Mouse (Mus musculus) ES-Bruce4 (cell line): ENCODE measurements around the gene 1700025G04Rik. TPM values are rescaled to one million over a fixed set of nuclear protein-coding genes. Genes with fewer than 3 reads are reported as not detected.

ENCODE experiments used
- H3K27ac ChIP-seq: 2 replicates; pipeline ENCODE4 v1.5.1; 2012; ENCODE audit warnings: low read length, inconsistent platforms; ENCODE audit not compliant: insufficient read depth
- H3K27me3 ChIP-seq: 2 replicates; pipeline ENCODE4 v1.6.1; 2012; ENCODE audit warnings: mild to moderate bottlenecking, low read length, inconsistent platforms; ENCODE audit not compliant: control insufficient read depth, poor library complexity, insufficient read depth, severe bottlenecking
- H3K36me3 ChIP-seq: 2 replicates; pipeline ENCODE4 v1.6.1; 2012; ENCODE audit warnings: inconsistent platforms, mild to moderate bottlenecking, low read length, moderate library complexity; ENCODE audit not compliant: control insufficient read depth, poor library complexity, insufficient read depth, severe bottlenecking
- H3K4me1 ChIP-seq: one replicate; pipeline ENCODE4 v1.8.1; 2011; ENCODE audit warnings: low read length; ENCODE audit not compliant: control insufficient read depth, insufficient read depth
- H3K4me3 ChIP-seq: 2 replicates; pipeline ENCODE4 v1.5.1; 2011; ENCODE audit warnings: low read depth, mild to moderate bottlenecking, low read length
- H3K9ac ChIP-seq: 2 replicates; pipeline ENCODE4 v1.6.1; 2012; ENCODE audit warnings: low read depth, mild to moderate bottlenecking, inconsistent platforms; ENCODE audit not compliant: poor library complexity, severe bottlenecking
- H3K9me3 ChIP-seq: replicated peaks from 2 replicates; pipeline ENCODE4 v1.6.1; 2012; ENCODE audit warnings: mild to moderate bottlenecking, low read length, inconsistent platforms; ENCODE audit not compliant: control insufficient read depth, poor library complexity, insufficient read depth, severe bottlenecking
- CTCF ChIP-seq: IDR thresholded peaks from one replicate; pipeline ENCODE4 v1.8.1; 2011; ENCODE audit warnings: low read depth, low read length
- EP300 ChIP-seq: IDR thresholded peaks from 2 replicates; pipeline ENCODE4 v1.6.1; 2011; ENCODE audit warnings: low read depth, low read length; ENCODE audit not compliant: insufficient read depth
- POLR2A ChIP-seq: IDR thresholded peaks from one replicate; pipeline ENCODE4 v1.8.1; 2011; ENCODE audit warnings: low read length; ENCODE audit not compliant: insufficient read depth
- polyA plus RNA-seq: library from polyadenylated mRNA; stranded (reverse); fragments of >200 nt; gene quantifications from 2 replicates; pipeline ENCODE4 v1.2.4, GENCODE M21; 2011; ENCODE audit warnings: low read depth; ENCODE audit not compliant: missing spikeins, insufficient read depth, insufficient read length

The 1700025G04Rik gene
- polyA plus RNA-seq, 1 experiment: 14.3 TPM

GRCm38 (mm10) chr1:152004509-152004908 lies 85.4 kb downstream of the 1700025G04Rik start:
- Histone ChIP-seq H3K9ac (no peak overlapping the region), H3K4me3 (no peak overlapping the region), H3K4me1 (no peaks in the 10 kb centered on the region), H3K27ac (no peak overlapping the region), H3K27me3 (no peaks in the 10 kb centered on the region), H3K9me3 (peaks cover 4% of the 10 kb centered on the region; the same call in 1 of the 2 replicates), H3K36me3 (no peaks in the 10 kb centered on the region)
- TF ChIP-seq CTCF (no peak), POLR2A (no peak), EP300 (no peak)

GRCm38 (mm10) chr1:152000461-152000860 lies 89.5 kb downstream of the 1700025G04Rik start:
- H3K9me3 ChIP-seq: peaks cover 4% of the 10 kb centered on the region; the same call in 1 of the 2 replicates
- no peak overlapping the region for H3K27ac ChIP-seq
- TF ChIP-seq CTCF (no peak), POLR2A (no peak), EP300 (no peak)
- H3K4me3 ChIP-seq: no peak overlapping the region
- no peak overlapping the region for H3K9ac ChIP-seq
- no peaks in the 10 kb centered on the region for H3K4me1 ChIP-seq
- H3K36me3 ChIP-seq: no peaks in the 10 kb centered on the region
- H3K27me3 ChIP-seq: no peaks in the 10 kb centered on the region

DNA sequence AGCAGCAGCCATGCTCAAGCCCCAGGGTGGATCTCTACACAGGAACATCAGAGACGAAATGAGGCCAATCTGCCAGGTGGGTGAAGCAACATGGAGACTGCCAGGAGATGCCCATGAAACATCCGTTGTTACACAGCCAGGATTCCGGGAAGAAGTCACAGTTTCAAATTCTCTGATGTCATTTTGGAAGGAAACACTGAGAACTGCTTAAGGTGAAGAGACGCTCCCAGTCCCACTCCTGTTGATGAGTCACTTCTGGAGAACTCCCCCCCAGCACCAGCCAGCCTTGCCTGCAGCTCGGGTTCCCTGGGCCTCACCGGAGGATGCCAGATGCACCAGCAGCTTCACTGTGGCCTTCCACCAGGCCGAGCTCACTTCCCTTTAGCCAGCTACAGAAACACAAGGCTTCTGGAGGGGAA lies 90.5 kb downstream of the 1700025G04Rik start:
- TF ChIP-seq POLR2A (no peak), CTCF (no peak), EP300 (no peak)
- Histone ChIP-seq H3K27me3 (no peaks in the 10 kb centered on the region), H3K36me3 (no peaks in the 10 kb centered on the region), H3K4me1 (no peaks in the 10 kb centered on the region), H3K4me3 (no peak overlapping the region), H3K27ac (no peak overlapping the region), H3K9me3 (peaks cover 4% of the 10 kb centered on the region; the same call in 1 of the 2 replicates), H3K9ac (no peak overlapping the region)

GRCm38 (mm10) chr1:151998721-151999206 lies 91.2 kb downstream of the 1700025G04Rik start:
- Histone ChIP-seq H3K4me1 (no peaks in the 10 kb centered on the region), H3K4me3 (no peak overlapping the region), H3K27me3 (no peaks in the 10 kb centered on the region), H3K9ac (no peak overlapping the region), H3K27ac (no peak overlapping the region), H3K36me3 (no peaks in the 10 kb centered on the region), H3K9me3 (peaks cover 4% of the 10 kb centered on the region; the same call in 1 of the 2 replicates)
- TF ChIP-seq CTCF: no peak
- no peak for TF ChIP-seq EP300
- TF ChIP-seq POLR2A: no peak

DNA sequence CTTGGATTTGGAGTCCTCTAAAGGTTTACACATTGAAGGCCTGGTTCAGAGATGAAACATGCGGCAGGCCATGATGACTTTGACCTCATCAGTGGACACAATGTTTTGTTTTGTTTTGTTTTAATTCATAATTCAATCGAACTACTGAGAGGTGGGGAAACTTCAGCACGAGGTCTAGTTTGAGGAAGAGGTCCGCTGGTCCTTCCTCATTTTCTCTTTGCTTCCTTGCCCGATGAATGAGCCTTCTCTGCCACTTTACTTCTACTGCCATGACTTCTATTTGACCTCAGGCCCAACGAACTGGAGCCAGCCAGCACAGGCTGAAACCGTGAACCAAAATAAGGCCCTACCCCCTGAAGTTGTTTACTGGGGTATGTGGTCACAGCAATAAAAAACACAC lies 92.3 kb downstream of the 1700025G04Rik start:
- H3K4me3 ChIP-seq: no peak overlapping the region
- H3K27me3 ChIP-seq: no peaks in the 10 kb centered on the region
- no peak overlapping the region for H3K27ac ChIP-seq
- no peaks in the 10 kb centered on the region for H3K4me1 ChIP-seq
- H3K36me3 ChIP-seq: no peaks in the 10 kb centered on the region
- no peaks in the 10 kb centered on the region for H3K9me3 ChIP-seq
- H3K9ac ChIP-seq: no peak overlapping the region
- TF ChIP-seq CTCF: no peak
- TF ChIP-seq POLR2A: no peak
- TF ChIP-seq EP300: no peak

DNA sequence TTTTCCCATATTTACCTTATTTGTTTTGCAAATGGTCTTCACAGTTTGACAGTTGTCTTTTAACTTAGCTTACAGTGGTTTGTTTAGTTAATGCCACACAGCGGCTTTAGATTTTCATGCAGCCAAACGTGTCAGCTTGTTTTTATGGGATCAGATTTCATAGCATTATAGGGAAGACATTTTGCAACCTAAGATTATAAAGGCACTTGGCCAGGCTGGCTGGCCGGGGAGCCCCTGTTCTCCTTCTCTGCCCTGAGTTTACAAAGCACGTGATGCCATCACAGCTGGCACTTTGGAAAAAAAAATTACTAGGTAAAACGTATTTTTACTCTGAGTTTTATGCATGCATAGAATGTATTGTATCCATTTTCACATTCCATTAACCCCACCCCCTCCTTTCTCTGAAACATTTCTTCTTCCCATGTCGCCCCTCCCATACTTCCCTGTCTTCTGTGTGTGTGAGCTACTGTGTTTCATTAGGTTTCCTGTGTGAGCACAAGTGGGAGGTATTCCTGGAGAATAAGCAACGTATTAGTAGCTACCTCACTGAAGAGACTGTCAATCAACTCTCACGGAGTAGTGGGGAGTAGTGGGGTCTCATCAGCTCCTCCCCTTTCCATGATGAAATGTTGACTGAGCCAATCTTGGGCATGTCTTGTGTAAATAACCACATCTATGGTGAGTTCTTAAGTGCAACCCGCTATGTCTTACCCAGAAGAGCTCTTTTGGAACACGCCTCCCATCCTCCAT lies 93.8 kb downstream of the 1700025G04Rik start:
- no peak for TF ChIP-seq CTCF
- no peak for TF ChIP-seq EP300
- no peak for TF ChIP-seq POLR2A
- Histone ChIP-seq H3K4me3 (no peak overlapping the region), H3K27me3 (no peaks in the 10 kb centered on the region), H3K9ac (no peak overlapping the region), H3K9me3 (no peaks in the 10 kb centered on the region), H3K36me3 (no peaks in the 10 kb centered on the region), H3K27ac (no peak overlapping the region), H3K4me1 (no peaks in the 10 kb centered on the region)
